ENCODE assay signal across 24 mouse cellular contexts in the genomic region with DNA sequence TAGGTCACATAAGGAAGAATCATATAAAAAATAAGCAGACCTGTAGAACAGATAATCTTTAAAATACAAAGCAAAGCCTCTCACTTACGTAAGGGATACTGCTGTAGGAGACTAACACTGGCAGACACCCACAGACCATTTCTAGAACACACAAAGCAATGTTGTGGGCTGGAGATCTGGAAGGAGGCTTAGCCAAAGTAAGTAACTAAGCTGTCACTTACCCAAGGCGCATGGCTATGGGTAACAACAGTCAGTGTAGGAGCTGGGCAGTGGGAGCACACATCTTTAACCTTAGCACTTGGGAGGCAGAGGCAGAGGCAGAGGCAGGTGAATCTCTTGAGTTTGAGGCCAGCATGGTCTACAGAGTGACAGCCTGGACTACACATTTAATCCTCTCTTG. TPM values are rescaled to one million over a fixed set of nuclear protein-coding genes. Genes with fewer than 3 reads are reported as not detected.
DNase-seq lines count a peak whose midpoint lies in the region; ATAC-seq and TF ChIP-seq lines count a peak whose summit lies in the region.
"Had no signal": no experiment of that assay in that cellular context is flagged by ENCODE, and none has a peak within 500 bp of the region (broad histone marks: within the 10 kb centered on the region; RNA-seq: fewer than 3 reads in every experiment).

No protein-coding gene starts in this region.

- peak; percentile 54 to 62 for DNase-seq in frontal cortex, adult 2 months (ENCODE audit: extremely low spot score in 1 of 2, low spot score in 1 of 2)
- DNase-seq in frontal cortex, postnatal 14 days (ENCODE audit: low spot score in 2 of 2): no peak
- peak in 1 of 2 experiments; percentile 36 for DNase-seq in layer of hippocampus, adult 2 months (ENCODE audit: low spot score in 2 of 2)
- DNase-seq in layer of hippocampus, postnatal 25 days (ENCODE audit: extremely low spot score in 1 of 2, low spot score in 1 of 2): no peak
- peak; percentile 40 to 52 for DNase-seq in right cerebral cortex, adult 2 months (ENCODE audit: low spot score in 2 of 2)
- no peak for DNase-seq in right cerebral cortex, postnatal 4 days
- DNase-seq in fat pad, adult 2 months (ENCODE audit: extremely low read depth, low read depth, low spot score): peak; percentile 63
- no peak for DNase-seq in midbrain, postnatal 0 days (ENCODE audit: low spot score)
- DNase-seq: cerebellum, adult 2 months; cerebellum, postnatal 10 days; gastrocnemius, adult 2 months; gastrocnemius, postnatal 25 days; heart, postnatal 14 days had no signal

- no peak overlapping the region for H3K9ac ChIP-seq in midbrain, postnatal 0 days (replicated peaks; ENCODE audit: low read length, poor library complexity, severe bottlenecking)
- H3K9ac ChIP-seq: heart, embryonic 15.5 days; hindbrain, embryonic 14.5 days; intestine, embryonic 15.5 days had no signal

- 98% methylated on average over 2 of the region's 2 CpGs for WGBS in midbrain, postnatal 0 days

- H3K36me3 ChIP-seq in midbrain, postnatal 0 days (ENCODE audit: insufficient read depth, low read length): peaks cover 62% of the 10 kb centered on the region

- H3K27me3 ChIP-seq in midbrain, postnatal 0 days (ENCODE audit: insufficient read depth, low read length): no peaks in the 10 kb centered on the region
- H3K27me3 ChIP-seq: CH12.LX; heart, embryonic 15.5 days; intestine, embryonic 15.5 days; Patski had no signal

- H3K27ac ChIP-seq in layer of hippocampus, adult 2 months: peak overlapping the region; percentile 48
- H3K27ac ChIP-seq in midbrain, postnatal 0 days (ENCODE audit: low read depth, low read length): no peak overlapping the region
- H3K27ac ChIP-seq: embryonic facial prominence, embryonic 10.5 days; forebrain, embryonic 10.5 days; gastrocnemius, adult 2 months; heart, embryonic 10.5 days; heart, embryonic 15.5 days; hindbrain, embryonic 10.5 days; hindbrain, embryonic 14.5 days; intestine, embryonic 15.5 days had no signal

- ATAC-seq in midbrain, postnatal 0 days (ENCODE audit: low FRiP score): no peak
- ATAC-seq: activated CD4-positive, CD25-positive, alpha-beta regulatory T cell, adult 4 months; forebrain, embryonic 16.5 days; intestine, embryonic 15.5 days; Patski had no signal

- H3K4me2 ChIP-seq in midbrain, postnatal 0 days (ENCODE audit: low read depth, low read length, poor library complexity, severe bottlenecking): no peak overlapping the region
- H3K4me2 ChIP-seq: heart, embryonic 15.5 days; hindbrain, embryonic 14.5 days; intestine, embryonic 15.5 days had no signal

- no peaks in the 10 kb centered on the region for H3K4me1 ChIP-seq in midbrain, postnatal 0 days (ENCODE audit: insufficient read depth, low read length)
- H3K4me1 ChIP-seq: embryonic facial prominence, embryonic 10.5 days; heart, embryonic 10.5 days; heart, embryonic 15.5 days had no signal

- TF ChIP-seq CTCF in layer of hippocampus, adult 2 months (conservative IDR thresholded peaks at IDR 0.05): no peak
- TF ChIP-seq CTCF in midbrain, postnatal 0 days (IDR thresholded peaks at IDR 0.05): no peak

- no peak overlapping the region for H3K4me3 ChIP-seq in layer of hippocampus, adult 2 months
- no peak overlapping the region for H3K4me3 ChIP-seq in midbrain, postnatal 0 days (ENCODE audit: low read depth, low read length)
- H3K4me3 ChIP-seq: embryonic facial prominence, embryonic 10.5 days; forebrain, embryonic 10.5 days; gastrocnemius, adult 2 months; heart, embryonic 10.5 days; heart, embryonic 15.5 days; hindbrain, embryonic 10.5 days; intestine, embryonic 15.5 days had no signal

- H3K9me3 ChIP-seq in midbrain, postnatal 0 days (ENCODE audit: low read length): no peaks in the 10 kb centered on the region
- H3K9me3 ChIP-seq: embryonic facial prominence, embryonic 10.5 days; forebrain, embryonic 10.5 days; heart, embryonic 10.5 days; heart, embryonic 15.5 days; hindbrain, embryonic 10.5 days; intestine, embryonic 15.5 days had no signal

RNA-seq across cellular contexts. Expression of a gene that starts 7.1 kb away (rescaled TPM):
- 32.0 and 35.5 TPM in 2 replicates for polyA plus RNA-seq in frontal cortex, adult 2 months (2012; rRNA removed)
- 10 to 100 TPM; 52.9 to 54.3 TPM for total RNA-seq in layer of hippocampus, adult 2 months (2021)
- 10 to 100 TPM; 46.6 to 47.7 TPM for total RNA-seq in layer of hippocampus, postnatal 25 days (2021)
- 33.8 and 40.5 TPM in 2 replicates for total RNA-seq in midbrain, postnatal 0 days (2014; rRNA removed)
- polyA plus RNA-seq in midbrain, postnatal 0 days (2015; fragmentation: Nextera tagmentation; extraction: Ambion mirVana): 38.2 and 45.2 TPM in 2 replicates

RNA-seq across cellular contexts. Expression of a gene that starts 7.7 kb away (rescaled TPM):
- 367 and 426 TPM in 2 replicates for polyA plus RNA-seq in frontal cortex, adult 2 months (2012; rRNA removed)
- 100 to 1,000 TPM; 259 to 285 TPM for total RNA-seq in layer of hippocampus, adult 2 months (2021)
- total RNA-seq in layer of hippocampus, postnatal 25 days (2021): 100 to 1,000 TPM; 212 to 264 TPM
- total RNA-seq in midbrain, postnatal 0 days (2014; rRNA removed): 256 and 257 TPM in 2 replicates
- 82.3 and 98.4 TPM in 2 replicates for polyA plus RNA-seq in midbrain, postnatal 0 days (2015; fragmentation: Nextera tagmentation; extraction: Ambion mirVana)

RNA-seq across cellular contexts. Expression of a gene that starts 20.8 kb away (rescaled TPM):
- 6.4 and 6.6 TPM in 2 replicates for polyA plus RNA-seq in frontal cortex, adult 2 months (2012; rRNA removed)
- total RNA-seq in layer of hippocampus, adult 2 months (2021): 10 to 100 TPM; 10.3 to 10.5 TPM
- total RNA-seq in layer of hippocampus, postnatal 25 days (2021): 10 to 100 TPM in 1 of 2 experiments, 1 to 10 TPM in 1; 8.2 to 10.3 TPM
- 3.9 and 6.1 TPM in 2 replicates for total RNA-seq in midbrain, postnatal 0 days (2014; rRNA removed)
- polyA plus RNA-seq in midbrain, postnatal 0 days (2015; fragmentation: Nextera tagmentation; extraction: Ambion mirVana): 2.6 and 4.3 TPM in 2 replicates

RNA-seq across cellular contexts. Expression of a gene that starts 42.0 kb away (rescaled TPM):
- 92.5 and 96.4 TPM in 2 replicates for polyA plus RNA-seq in frontal cortex, adult 2 months (2012; rRNA removed)
- total RNA-seq in layer of hippocampus, adult 2 months (2021): 100 to 1,000 TPM in 1 of 2 experiments, 10 to 100 TPM in 1; 97.3 to 104 TPM
- 100 to 1,000 TPM; 105 to 120 TPM for total RNA-seq in layer of hippocampus, postnatal 25 days (2021)
- total RNA-seq in midbrain, postnatal 0 days (2014; rRNA removed): 78.2 and 83.9 TPM in 2 replicates
- polyA plus RNA-seq in midbrain, postnatal 0 days (2015; fragmentation: Nextera tagmentation; extraction: Ambion mirVana): 103 and 107 TPM in 2 replicates

RNA-seq across cellular contexts. Expression of a gene that starts 48.9 kb away (rescaled TPM):
- 28.6 and 30.5 TPM in 2 replicates for polyA plus RNA-seq in frontal cortex, adult 2 months (2012; rRNA removed)
- 10 to 100 TPM; 24.4 to 28.8 TPM for total RNA-seq in layer of hippocampus, adult 2 months (2021)
- total RNA-seq in layer of hippocampus, postnatal 25 days (2021): 10 to 100 TPM; 19.4 to 23.5 TPM
- total RNA-seq in midbrain, postnatal 0 days (2014; rRNA removed): 18.3 and 28.8 TPM in 2 replicates
- polyA plus RNA-seq in midbrain, postnatal 0 days (2015; fragmentation: Nextera tagmentation; extraction: Ambion mirVana): 14.0 and 15.5 TPM in 2 replicates

Comparison
In these comparisons a context has a peak if more than half of its experiments do, and no peak if none do; other contexts are left out.
1. DNase-seq: peak in frontal cortex, adult 2 months (2 of 2), right cerebral cortex, adult 2 months (2 of 2) and fat pad, adult 2 months (single experiment); none in frontal cortex, postnatal 14 days (0 of 2), layer of hippocampus, postnatal 25 days (0 of 2), right cerebral cortex, postnatal 4 days (single experiment) and midbrain, postnatal 0 days (single experiment).